Mouse (Mus musculus) embryo, embryonic 11.5 days (tissue): ENCODE data around the gene Gm20489.

Experiments used
- DNase-seq: peaks from one replicate; pipeline ENCODE4 v3.0.0-alpha.2; 2012; ENCODE audit warnings: low read depth, low spot score

Gene Gm20489

GRCm38 (mm10) chrX:101268755-101269124 is at the start of gene Gm20489:
Gene Gm20489, minus strand, starts transcription at chrX:101269023.
- DNase-seq, result no peak

GRCm38 (mm10) chrX:101313625-101314359 is 45.0 kb upstream of the Gm20489 start:
- DNase-seq, result no peak

- no peak for DNase-seq
Observed at GRCm38 (mm10) chrX:101309299-101309698, 40.5 kb upstream of the Gm20489 start.

GRCm38 (mm10) chrX:101304646-101305045 is 35.8 kb upstream of the Gm20489 start:
- DNase-seq, result no peak

GRCm38 (mm10) chrX:101301654-101302053 is 32.8 kb upstream of the Gm20489 start:
- no peak for DNase-seq

- DNase-seq, result no peak
Observed at GRCm38 (mm10) chrX:101300427-101301030, 31.7 kb upstream of the Gm20489 start.

- DNase-seq, result no peak
Observed at GRCm38 (mm10) chrX:101299473-101300426, 30.9 kb upstream of the Gm20489 start.

- DNase-seq, result no peak
Observed at GRCm38 (mm10) chrX:101299055-101299454, 30.2 kb upstream of the Gm20489 start, which contains the start of gene Nlgn3. Gene Nlgn3, plus strand, starts transcription at chrX:101299168.

GRCm38 (mm10) chrX:101290111-101290510 is 21.3 kb upstream of the Gm20489 start:
- DNase-seq, result no peak

GRCm38 (mm10) chrX:101289037-101289436 is 20.2 kb upstream of the Gm20489 start:
- no peak for DNase-seq

- no peak for DNase-seq
Observed at GRCm38 (mm10) chrX:101288432-101288831, 19.6 kb upstream of the Gm20489 start.

GRCm38 (mm10) chrX:101287543-101287942 is 18.7 kb upstream of the Gm20489 start:
- DNase-seq, result no peak

GRCm38 (mm10) chrX:101285953-101286670 is 17.3 kb upstream of the Gm20489 start:
- no peak for DNase-seq

GRCm38 (mm10) chrX:101285534-101285933 is 16.7 kb upstream of the Gm20489 start:
- no peak for DNase-seq

GRCm38 (mm10) chrX:101282813-101283212 is 14.0 kb upstream of the Gm20489 start:
- DNase-seq, result no peak

GRCm38 (mm10) chrX:101273875-101274738 is 5.3 kb upstream of the Gm20489 start, which contains the start of gene Med12:
Gene Med12, plus strand, starts transcription at chrX:101274030.
- DNase-seq, result peak; percentile 73

- no peak for DNase-seq
Observed at GRCm38 (mm10) chrX:101273410-101273809, 4.6 kb upstream of the Gm20489 start.

GRCm38 (mm10) chrX:101268025-101268754 is 633 bp downstream of the Gm20489 start, which contains the start of gene Il2rg:
Gene Il2rg, minus strand, starts transcription at chrX:101268255.
- no peak for DNase-seq

GRCm38 (mm10) chrX:101266631-101267030 is 2.2 kb downstream of the Gm20489 start:
- DNase-seq, result no peak

- no peak for DNase-seq
Observed at GRCm38 (mm10) chrX:101263892-101264291, 4.9 kb downstream of the Gm20489 start, which contains the start of gene Gm614. Gene Gm614, minus strand, starts transcription at chrX:101263992.
